Mouse (Mus musculus) ES-Bruce4 (cell line): ENCODE data around the gene Flvcr1. TPM values are rescaled to one million over a fixed set of nuclear protein-coding genes. Genes with fewer than 3 reads are reported as not detected.

Source experiments
- H3K27ac ChIP-seq: 2 replicates; pipeline ENCODE4 v1.5.1; 2012; ENCODE audit warnings: low read length, inconsistent platforms; ENCODE audit not compliant: insufficient read depth
- H3K27me3 ChIP-seq: 2 replicates; pipeline ENCODE4 v1.6.1; 2012; ENCODE audit warnings: mild to moderate bottlenecking, low read length, inconsistent platforms; ENCODE audit not compliant: control insufficient read depth, poor library complexity, insufficient read depth, severe bottlenecking
- H3K36me3 ChIP-seq: 2 replicates; pipeline ENCODE4 v1.6.1; 2012; ENCODE audit warnings: inconsistent platforms, mild to moderate bottlenecking, low read length, moderate library complexity; ENCODE audit not compliant: control insufficient read depth, poor library complexity, insufficient read depth, severe bottlenecking
- H3K4me1 ChIP-seq: one replicate; pipeline ENCODE4 v1.8.1; 2011; ENCODE audit warnings: low read length; ENCODE audit not compliant: control insufficient read depth, insufficient read depth
- H3K4me3 ChIP-seq: 2 replicates; pipeline ENCODE4 v1.5.1; 2011; ENCODE audit warnings: low read depth, mild to moderate bottlenecking, low read length
- H3K9ac ChIP-seq: 2 replicates; pipeline ENCODE4 v1.6.1; 2012; ENCODE audit warnings: low read depth, mild to moderate bottlenecking, inconsistent platforms; ENCODE audit not compliant: poor library complexity, severe bottlenecking
- H3K9me3 ChIP-seq: replicated peaks from 2 replicates; pipeline ENCODE4 v1.6.1; 2012; ENCODE audit warnings: mild to moderate bottlenecking, low read length, inconsistent platforms; ENCODE audit not compliant: control insufficient read depth, poor library complexity, insufficient read depth, severe bottlenecking
- CTCF ChIP-seq: IDR thresholded peaks from one replicate; pipeline ENCODE4 v1.8.1; 2011; ENCODE audit warnings: low read depth, low read length
- EP300 ChIP-seq: IDR thresholded peaks from 2 replicates; pipeline ENCODE4 v1.6.1; 2011; ENCODE audit warnings: low read depth, low read length; ENCODE audit not compliant: insufficient read depth
- POLR2A ChIP-seq: IDR thresholded peaks from one replicate; pipeline ENCODE4 v1.8.1; 2011; ENCODE audit warnings: low read length; ENCODE audit not compliant: insufficient read depth
- polyA plus RNA-seq: library from polyadenylated mRNA; stranded (reverse); fragments of >200 nt; gene quantifications from 2 replicates; pipeline ENCODE4 v1.2.4, GENCODE M21; 2011; ENCODE audit warnings: low read depth; ENCODE audit not compliant: missing spikeins, insufficient read depth, insufficient read length

Flvcr1 gene
- polyA plus RNA-seq, 1 experiment: 10.0 TPM

DNA sequence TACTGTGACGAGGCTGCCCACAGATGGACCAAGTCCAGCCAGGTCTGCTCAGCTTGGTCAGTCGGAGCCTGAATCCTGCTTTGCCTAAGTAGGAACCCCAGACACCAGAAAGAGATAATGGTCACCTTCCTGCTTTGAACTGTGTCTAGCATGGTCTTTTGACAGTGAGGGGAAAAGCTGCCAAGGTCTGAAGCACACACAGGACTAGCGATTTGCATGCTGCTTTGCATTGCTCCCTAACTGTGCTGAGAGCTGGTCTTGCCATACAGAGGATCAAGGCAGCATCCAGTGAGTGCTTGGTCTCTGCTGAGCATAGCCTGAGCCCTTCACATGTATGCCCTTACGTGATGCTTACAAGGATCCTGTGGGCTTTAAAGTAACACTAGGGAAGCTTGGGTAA lies 44.5 kb downstream of the Flvcr1 start:
- Histone ChIP-seq H3K9ac (no peak overlapping the region), H3K4me3 (no peak overlapping the region), H3K36me3 (no peaks in the 10 kb centered on the region), H3K9me3 (no peaks in the 10 kb centered on the region), H3K27me3 (no peaks in the 10 kb centered on the region), H3K4me1 (no peaks in the 10 kb centered on the region), H3K27ac (no peak overlapping the region)
- TF ChIP-seq CTCF (no peak), EP300 (no peak), POLR2A (no peak)

DNA sequence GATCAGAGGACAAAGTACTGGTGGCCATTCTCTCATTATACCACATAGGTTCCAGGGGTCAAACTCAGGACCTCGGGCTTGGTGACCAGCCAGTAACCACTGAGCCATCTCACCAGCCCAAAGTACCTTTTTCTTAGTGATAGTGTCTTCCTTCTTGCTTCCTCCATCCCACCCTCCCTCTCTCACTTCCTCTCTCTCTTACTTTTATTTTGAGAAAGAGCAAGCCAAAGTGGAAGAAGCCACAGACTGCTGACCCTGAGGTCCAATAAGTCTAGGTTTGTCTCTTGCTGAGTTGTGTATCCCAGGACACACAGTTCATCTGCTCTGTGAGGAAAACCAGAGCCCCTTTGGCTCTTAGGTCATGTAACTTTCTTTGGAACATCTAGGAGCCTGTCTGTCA lies 45.5 kb downstream of the Flvcr1 start:
- no peaks in the 10 kb centered on the region for H3K4me1 ChIP-seq
- H3K27me3 ChIP-seq: no peaks in the 10 kb centered on the region
- H3K9me3 ChIP-seq: no peaks in the 10 kb centered on the region
- TF ChIP-seq CTCF: no peak
- TF ChIP-seq POLR2A: no peak
- no peak for TF ChIP-seq EP300
- no peaks in the 10 kb centered on the region for H3K36me3 ChIP-seq
- no peak overlapping the region for H3K9ac ChIP-seq
- H3K4me3 ChIP-seq: no peak overlapping the region
- H3K27ac ChIP-seq: no peak overlapping the region

DNA sequence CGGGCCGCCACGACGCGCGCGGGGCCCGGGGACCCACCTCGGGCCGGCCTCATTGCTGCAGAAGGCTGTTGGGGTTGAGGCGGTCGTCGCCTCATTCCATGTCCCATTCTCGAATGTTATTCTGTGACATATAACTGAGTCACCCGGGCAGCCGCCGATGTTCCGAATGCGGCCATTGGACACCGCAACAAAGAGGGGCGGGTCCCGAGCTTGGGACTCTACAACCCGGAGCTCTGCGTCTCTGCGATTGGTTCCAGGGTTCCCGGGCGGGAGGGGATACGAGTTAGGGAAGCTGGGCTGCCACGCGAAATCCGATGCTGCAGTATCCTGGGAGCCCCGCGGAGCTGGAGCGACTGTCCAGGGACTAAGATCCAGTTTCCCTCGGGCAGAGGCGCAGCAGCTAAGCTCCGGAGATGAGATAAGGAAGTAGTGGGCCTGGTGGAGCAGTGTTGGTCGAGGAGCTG lies 46.8 kb downstream of the Flvcr1 start, which contains the start of gene Vash2:
Gene Vash2 (minus strand): TSS at position 197 of the 464 bp plus-strand sequence.
- H3K36me3 ChIP-seq: no peaks in the 10 kb centered on the region
- TF ChIP-seq POLR2A (no peak), CTCF (no peak), EP300 (no peak)
- H3K9ac ChIP-seq: peak within 1 kb of the TSS; percentile 63
- no peaks in the 10 kb centered on the region for H3K27me3 ChIP-seq
- H3K27ac ChIP-seq: no peak within 1 kb of the TSS
- no peaks in the 10 kb centered on the region for H3K9me3 ChIP-seq
- H3K4me3 ChIP-seq: peak within 1 kb of the TSS; percentile 57
- H3K4me1 ChIP-seq: no peaks in the 10 kb centered on the region

DNA sequence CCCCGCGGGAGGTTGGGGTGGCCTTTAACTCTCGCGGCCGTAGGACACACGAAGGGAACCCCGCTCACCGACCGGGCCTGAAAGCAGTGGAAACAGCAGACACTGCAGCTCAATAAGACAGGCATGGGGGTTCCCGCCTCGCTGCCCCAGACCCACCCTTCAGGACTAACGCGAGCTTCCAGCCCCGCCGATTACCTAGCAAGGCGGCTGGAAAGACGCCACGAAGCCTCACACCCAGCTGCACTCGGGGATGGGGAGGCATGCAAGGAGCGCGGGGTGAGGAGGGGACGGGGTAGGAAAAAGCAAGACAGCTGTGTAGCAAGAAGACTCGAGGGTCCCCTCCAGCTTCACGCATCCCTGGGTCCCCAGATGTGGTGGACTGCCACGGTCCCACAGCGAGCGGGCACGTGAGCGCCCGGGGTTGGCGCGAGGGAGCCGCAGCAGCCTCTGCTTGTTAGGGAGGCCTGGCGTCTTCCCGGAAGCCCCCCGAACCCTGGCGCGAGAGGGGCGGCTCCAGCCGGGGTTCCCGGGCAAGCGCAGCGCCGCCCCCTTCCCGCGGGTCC lies 47.4 kb downstream of the Flvcr1 start:
- TF ChIP-seq POLR2A: no peak
- TF ChIP-seq EP300: no peak
- TF ChIP-seq CTCF: no peak
- H3K9ac ChIP-seq: peak overlapping the region; percentile 63
- H3K27ac ChIP-seq: no peak overlapping the region
- no peaks in the 10 kb centered on the region for H3K36me3 ChIP-seq
- H3K4me3 ChIP-seq: peak overlapping the region; percentile 57
- H3K27me3 ChIP-seq: no peaks in the 10 kb centered on the region
- H3K4me1 ChIP-seq: no peaks in the 10 kb centered on the region
- no peaks in the 10 kb centered on the region for H3K9me3 ChIP-seq

DNA sequence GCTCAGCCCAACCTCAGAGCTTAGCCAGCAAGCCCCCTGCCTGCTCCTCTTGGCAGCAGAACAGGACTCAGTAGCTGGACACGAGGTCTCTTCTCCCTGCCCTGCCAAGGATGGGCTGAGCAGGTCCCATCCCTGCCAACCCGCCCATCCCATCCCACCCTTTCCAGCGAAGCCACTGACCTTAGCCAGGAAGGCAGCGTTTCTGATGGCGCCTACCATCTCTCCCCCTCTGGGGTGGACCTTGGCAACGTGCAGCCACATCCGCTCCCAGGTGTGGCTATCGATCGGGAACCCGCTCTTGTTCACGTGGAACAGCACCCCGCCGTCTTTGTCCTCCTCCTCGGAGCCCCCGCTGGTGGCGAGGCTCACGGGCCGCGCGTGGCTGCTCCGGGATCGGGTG lies 48.0 kb downstream of the Flvcr1 start:
- no peaks in the 10 kb centered on the region for H3K9me3 ChIP-seq
- peak overlapping the region; percentile 63 for H3K9ac ChIP-seq
- TF ChIP-seq EP300 (no peak), CTCF (no peak), POLR2A (no peak)
- H3K4me3 ChIP-seq: peak overlapping the region; percentile 57
- H3K27ac ChIP-seq: no peak overlapping the region
- H3K27me3 ChIP-seq: no peaks in the 10 kb centered on the region
- H3K4me1 ChIP-seq: no peaks in the 10 kb centered on the region
- no peaks in the 10 kb centered on the region for H3K36me3 ChIP-seq

DNA sequence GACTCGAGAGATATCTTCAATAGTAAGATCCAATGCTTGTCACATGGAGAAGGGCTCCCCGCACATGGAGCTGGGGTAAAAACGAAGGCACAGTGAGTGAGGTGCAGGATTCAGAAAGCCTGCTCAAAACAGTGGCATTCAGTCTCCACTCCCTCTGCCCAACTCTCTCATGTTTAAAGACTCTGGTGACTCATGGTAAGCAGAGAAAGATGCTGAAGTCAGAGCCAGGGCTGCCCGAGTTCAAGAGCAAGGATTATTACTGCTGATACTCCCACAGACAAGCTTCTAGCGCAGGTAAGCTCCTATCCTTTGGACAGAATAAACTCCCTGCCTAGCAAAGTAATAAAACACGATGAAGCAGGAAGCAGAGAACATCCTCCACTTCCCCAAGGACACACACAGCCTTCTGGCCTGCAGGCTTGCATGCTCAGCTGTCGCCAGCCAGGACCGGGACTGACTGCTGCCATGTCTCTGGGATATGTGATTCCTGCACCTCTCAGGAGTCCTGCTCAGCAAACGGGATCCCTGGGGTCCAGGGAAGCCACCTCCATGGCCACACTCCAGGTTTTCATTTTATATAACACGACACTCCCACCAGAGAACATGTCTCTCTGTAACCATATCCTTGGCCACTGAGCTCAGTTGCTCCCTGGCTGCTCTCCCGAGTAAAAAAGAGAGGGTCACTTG lies 48.9 kb downstream of the Flvcr1 start:
- Histone ChIP-seq H3K9ac (no peak overlapping the region), H3K4me3 (no peak overlapping the region), H3K4me1 (no peaks in the 10 kb centered on the region), H3K27ac (no peak overlapping the region), H3K27me3 (no peaks in the 10 kb centered on the region), H3K9me3 (no peaks in the 10 kb centered on the region), H3K36me3 (no peaks in the 10 kb centered on the region)
- TF ChIP-seq EP300 (no peak), CTCF (no peak), POLR2A (no peak)
